Mouse (Mus musculus): ENCODE data around the gene Trim71. TPM values are rescaled to one million over a fixed set of nuclear protein-coding genes. Genes with fewer than 3 reads are reported as not detected.

The Trim71 gene
- total RNA-seq, 2 experiments from 2014 or later = 0.18 to 0.27 TPM

GRCm38 (mm10) chr9:114560141-114560540 lies 4.0 kb downstream of the Trim71 start:
- DNase-seq (ENCODE audit: low spot score in 2 of 2) = no peak

GRCm38 (mm10) chr9:114557086-114557485 lies 7.1 kb downstream of the Trim71 start:
- DNase-seq (ENCODE audit: low spot score in 2 of 2) = no peak

- no peak for DNase-seq (ENCODE audit: low spot score in 2 of 2)
Observed at GRCm38 (mm10) chr9:114556276-114556855, 7.8 kb downstream of the Trim71 start.

- no peak for DNase-seq (ENCODE audit: low spot score in 2 of 2)
Observed at GRCm38 (mm10) chr9:114554355-114554979, 9.7 kb downstream of the Trim71 start.

- DNase-seq (ENCODE audit: low spot score in 2 of 2) = no peak
Observed at GRCm38 (mm10) chr9:114553828-114554227, 10.3 kb downstream of the Trim71 start.

- no peak for DNase-seq (ENCODE audit: low spot score in 2 of 2)
Observed at GRCm38 (mm10) chr9:114550033-114550432, 14.1 kb downstream of the Trim71 start.

GRCm38 (mm10) chr9:114549117-114549516 lies 15.1 kb downstream of the Trim71 start:
- no peak for DNase-seq (ENCODE audit: low spot score in 2 of 2)

GRCm38 (mm10) chr9:114548496-114548895 lies 15.7 kb downstream of the Trim71 start:
- no peak for DNase-seq (ENCODE audit: low spot score in 2 of 2)

GRCm38 (mm10) chr9:114547643-114548077 lies 16.5 kb downstream of the Trim71 start:
- DNase-seq (ENCODE audit: low spot score in 2 of 2) = no peak

- DNase-seq (ENCODE audit: low spot score in 2 of 2) = no peak
Observed at GRCm38 (mm10) chr9:114546765-114547164, 17.4 kb downstream of the Trim71 start.

GRCm38 (mm10) chr9:114544754-114545393 lies 19.3 kb downstream of the Trim71 start:
- no peak for DNase-seq (ENCODE audit: low spot score in 2 of 2)

- DNase-seq (ENCODE audit: low spot score in 2 of 2) = no peak
Observed at GRCm38 (mm10) chr9:114543882-114544753, 20.1 kb downstream of the Trim71 start.

GRCm38 (mm10) chr9:114541279-114541741 lies 22.9 kb downstream of the Trim71 start:
- DNase-seq (ENCODE audit: low spot score in 2 of 2) = no peak

- no peak for DNase-seq (ENCODE audit: low spot score in 2 of 2)
Observed at GRCm38 (mm10) chr9:114538996-114539563, 25.1 kb downstream of the Trim71 start.

- no peak for DNase-seq (ENCODE audit: low spot score in 2 of 2)
Observed at GRCm38 (mm10) chr9:114536628-114537027, 27.5 kb downstream of the Trim71 start.

- DNase-seq (ENCODE audit: low spot score in 2 of 2) = no peak
Observed at GRCm38 (mm10) chr9:114534747-114535517, 29.2 kb downstream of the Trim71 start.

GRCm38 (mm10) chr9:114533848-114534247 lies 30.3 kb downstream of the Trim71 start:
- no peak for DNase-seq (ENCODE audit: low spot score in 2 of 2)

- DNase-seq (ENCODE audit: low spot score in 2 of 2) = no peak
Observed at GRCm38 (mm10) chr9:114531276-114531675, 32.9 kb downstream of the Trim71 start.

- DNase-seq (ENCODE audit: low spot score in 2 of 2) = no peak
Observed at GRCm38 (mm10) chr9:114528680-114529048, 35.5 kb downstream of the Trim71 start.

GRCm38 (mm10) chr9:114527992-114528679 lies 36.0 kb downstream of the Trim71 start:
- no peak for DNase-seq (ENCODE audit: low spot score in 2 of 2)

All from layer of hippocampus, postnatal 10 days (tissue).